Mouse (Mus musculus): Measurements from ENCODE around the gene Hmgb4.

Gene Hmgb4

GRCm38 (mm10) chr4:128227377-128228316, 33.1 kb downstream of the Hmgb4 start:
- in situ Hi-C loops (cut with MboI, MseI): no loop called here

DNA sequence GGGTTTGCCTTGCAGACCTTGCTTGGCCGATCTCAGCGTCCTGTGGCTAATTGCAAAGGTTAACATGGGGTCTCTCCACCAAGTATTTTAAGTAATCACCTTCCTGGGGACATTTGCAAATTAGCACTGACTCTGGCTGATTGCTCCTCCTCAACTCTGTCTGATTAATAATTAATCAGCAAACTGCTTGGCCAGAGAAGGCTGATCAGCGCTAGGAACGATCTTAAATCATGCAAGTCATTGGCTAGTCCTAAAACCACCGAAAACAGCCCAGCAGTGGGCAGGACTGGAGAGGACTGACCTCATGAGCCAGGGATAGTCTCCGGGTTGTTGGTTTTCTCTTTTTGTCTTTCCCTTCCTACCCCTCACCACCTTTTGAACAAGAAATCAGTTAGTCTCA, 36.3 kb downstream of the Hmgb4 start:
- in situ Hi-C loops (cut with MboI, MseI): no loop called here

DNA sequence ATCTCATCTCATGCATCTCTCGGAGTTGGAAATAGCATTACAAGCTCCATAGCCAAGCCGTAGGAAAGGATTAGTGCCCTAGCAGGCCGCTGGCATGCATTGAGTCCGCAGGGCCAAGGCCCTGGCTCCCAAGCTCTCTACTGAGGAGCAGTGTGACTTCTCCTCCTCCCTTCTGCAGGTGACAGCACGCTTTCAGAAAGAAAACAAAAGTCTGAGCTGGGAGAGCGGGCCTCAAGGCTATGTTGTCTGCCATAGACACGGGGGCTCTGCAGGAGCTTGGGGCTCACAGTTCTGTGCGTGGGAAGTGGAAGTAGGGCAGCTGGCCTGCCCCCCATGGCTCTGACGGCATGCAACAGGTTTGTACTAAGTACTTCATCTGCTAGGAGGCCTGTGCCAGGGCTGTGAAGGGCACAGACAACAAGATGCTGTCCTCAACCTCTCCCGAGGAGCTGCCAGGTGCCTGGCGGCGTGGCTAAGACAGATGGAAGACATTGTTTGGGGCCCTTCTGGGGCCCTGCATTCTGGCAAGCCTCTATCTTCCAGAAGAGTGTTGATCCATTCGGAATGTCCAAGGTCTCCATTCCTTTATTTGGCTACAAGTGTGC, 42.7 kb downstream of the Hmgb4 start:
- in situ Hi-C loops (cut with MboI, MseI): no loop called here

Measured in T-helper 2 cell (primary cell).